Mouse (Mus musculus) thymus, adult 2 months (tissue): ENCODE measurements around the gene 4930579G24Rik.

ENCODE experiments used
- CTCF ChIP-seq: fragments of 200-500 bp; IDR thresholded peaks from 2 replicates; pipeline ENCODE4 v1.5.1; 2012; ENCODE audit warnings: mild to moderate bottlenecking, control low read depth, low read length, moderate library complexity, borderline replicate concordance; ENCODE audit not compliant: control insufficient read depth, poor library complexity, insufficient read depth; ENCODE audit errors: extremely low read depth
- POLR2A ChIP-seq: fragments of 200-500 bp; IDR thresholded peaks from 2 replicates; pipeline ENCODE4 v1.6.1; 2012; ENCODE audit warnings: mild to moderate bottlenecking, low read length, control low read depth, moderate library complexity; ENCODE audit not compliant: control insufficient read depth, poor library complexity, insufficient read depth; ENCODE audit errors: extremely low read depth

GRCm38 (mm10) chr3:79628561-79629415 lies at the start of gene 4930579G24Rik:
- TF ChIP-seq CTCF = 0 out of 2 replicates have a peak, but pooled peaks have one; percentile 20
- TF ChIP-seq POLR2A = peak; percentile 59; the same call in 1 of the 2 replicates
